Mouse (Mus musculus): Measurements from ENCODE around the gene Eea1. TPM values are rescaled to one million over a fixed set of nuclear protein-coding genes. Genes with fewer than 3 reads are reported as not detected.
"Not testable (repeated sequence)": the region's sequence is repeated elsewhere in the genome, so short reads cannot be mapped to it uniquely, and the experiment has no call there.

Gene Eea1
- 10 to 100 TPM; 26.6 to 27.6 TPM for total RNA-seq (2021)

DNA sequence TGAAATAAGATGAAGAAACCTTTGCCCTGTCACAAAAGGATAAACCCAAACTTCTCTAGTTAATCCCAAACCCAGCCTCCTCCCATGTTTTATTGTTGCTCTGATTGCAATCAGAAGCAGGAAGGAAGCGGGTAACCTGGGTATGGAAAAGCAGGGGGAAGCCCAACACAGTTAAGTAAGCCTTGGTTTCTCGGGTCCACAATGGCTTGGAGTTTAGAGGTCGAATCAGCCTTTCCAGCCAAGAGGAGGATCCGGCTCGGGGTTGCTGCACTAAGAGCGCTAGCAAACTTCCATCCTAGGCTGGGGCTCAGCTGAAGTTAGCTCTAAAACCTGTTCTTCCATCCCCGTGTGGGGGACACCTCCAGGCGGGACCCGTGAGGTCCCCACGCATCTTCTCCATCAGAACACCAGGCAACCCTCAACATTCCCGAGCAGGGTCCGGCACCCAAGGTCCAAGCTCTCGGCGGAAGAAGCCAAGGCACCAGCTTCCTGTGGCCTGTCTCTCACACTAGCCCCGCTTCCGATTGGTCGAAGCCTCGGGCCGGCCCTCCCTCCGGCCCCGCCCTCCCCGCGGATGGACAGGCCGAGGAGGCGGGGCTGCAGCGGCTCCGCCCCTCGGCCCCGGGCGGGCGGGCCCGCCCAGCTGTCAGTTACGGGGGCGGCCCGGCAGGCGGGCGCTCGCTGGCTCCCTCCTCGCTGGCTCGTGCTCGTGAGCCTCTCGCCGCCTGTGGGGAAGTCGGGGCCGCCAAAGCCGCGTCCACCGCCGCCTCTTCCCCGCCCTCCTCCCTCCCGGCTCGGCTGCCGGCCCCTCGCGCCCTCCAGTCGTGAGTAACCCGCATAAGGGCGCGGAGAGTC is at the start of gene Eea1:
Gene Eea1, plus strand, starts transcription at position 605 of the 855 bp plus-strand sequence.
- intact Hi-C loops (cut with DNase I) = no loop called here
- DNase-seq = peak; percentile 95

GRCm38 (mm10) chr10:95891214-95891960 is 49.1 kb upstream of the Eea1 start:
- no peak for DNase-seq
- intact Hi-C loops (cut with DNase I) = loop anchor here (10.0 kb wide), 1 partner anchor 143 kb away; no protein-coding TSS in a partner anchor

DNA sequence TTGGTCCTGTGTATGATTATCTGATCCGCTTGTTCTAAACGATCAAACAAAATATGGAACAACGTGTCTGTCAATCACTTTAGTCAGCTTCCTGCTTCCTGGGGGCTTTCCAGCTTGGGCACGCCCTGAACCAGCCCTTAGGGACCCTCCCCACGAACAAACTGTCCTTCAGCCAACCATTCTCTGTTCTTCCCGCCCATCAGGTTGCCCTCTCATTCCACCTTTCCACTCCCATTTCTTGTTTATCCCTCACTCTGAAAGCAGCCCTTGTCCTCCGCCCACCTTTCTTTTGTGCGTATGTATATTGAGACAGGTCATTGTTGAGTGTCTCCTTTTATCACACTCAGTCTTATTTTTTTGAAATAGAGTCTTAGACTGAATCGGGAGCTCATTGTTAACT is 48.3 kb upstream of the Eea1 start:
- intact Hi-C loops (cut with DNase I) = loop anchor here (10.0 kb wide), 1 partner anchor 143 kb away; no protein-coding TSS in a partner anchor
- DNase-seq = no peak

GRCm38 (mm10) chr10:95893291-95893932 is 47.0 kb upstream of the Eea1 start:
- DNase-seq = no peak
- intact Hi-C loops (cut with DNase I) = loop anchor here (10.0 kb wide), 1 partner anchor 141 kb away; no protein-coding TSS in a partner anchor

DNA sequence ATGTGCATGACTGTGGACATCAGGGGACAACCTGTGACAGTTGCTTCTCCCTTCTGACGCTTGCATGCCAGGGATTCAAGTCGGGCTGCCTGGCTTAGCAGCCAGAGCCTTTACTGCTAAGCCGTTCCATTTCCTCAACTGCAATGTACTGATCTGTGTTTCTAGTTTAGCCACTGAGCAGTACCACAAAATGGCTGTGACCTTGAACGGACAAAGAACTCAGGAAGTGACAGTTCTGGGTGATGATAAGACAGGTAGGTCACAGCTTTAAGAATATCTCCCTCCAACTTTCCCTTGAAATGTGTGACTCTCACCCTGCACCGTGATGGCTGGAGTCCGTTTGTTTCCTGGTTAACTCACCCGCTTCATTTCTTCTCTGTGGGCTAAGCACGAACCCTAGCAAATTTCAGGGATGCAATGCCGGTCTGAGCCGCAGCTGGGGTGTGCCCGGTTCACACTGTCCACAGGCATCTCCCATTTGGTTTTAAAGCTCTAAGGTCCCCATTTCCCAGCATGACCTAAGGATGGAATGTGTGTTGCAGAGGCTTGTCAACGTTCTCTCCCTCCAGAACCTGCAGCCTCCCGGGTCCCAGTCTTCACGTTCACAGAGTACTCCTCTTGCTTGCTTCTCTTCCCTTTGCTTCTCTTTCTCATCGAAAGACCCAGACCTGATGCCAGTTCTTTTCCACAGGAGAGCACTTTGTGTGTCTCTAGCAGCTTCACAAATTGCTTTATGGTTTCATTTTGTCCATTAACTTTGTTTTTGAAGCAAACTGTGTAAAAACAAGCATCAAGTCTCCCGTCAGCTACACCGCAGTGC is 46.2 kb upstream of the Eea1 start:
- DNase-seq = no peak
- intact Hi-C loops (cut with DNase I) = loop anchor here (2.0 to 10.0 kb wide), 2 partner anchors 141 to 343 kb away; no protein-coding TSS in a partner anchor

- intact Hi-C loops (cut with DNase I) = loop anchor here (2.0 to 10.0 kb wide), 2 partner anchors 140 to 344 kb away; no protein-coding TSS in a partner anchor
- DNase-seq = peak; percentile 55
Measured at GRCm38 (mm10) chr10:95894856-95895386, 45.5 kb upstream of the Eea1 start.

GRCm38 (mm10) chr10:95898471-95899154 is 41.8 kb upstream of the Eea1 start:
- peak; percentile 14 for DNase-seq
- intact Hi-C loops (cut with DNase I) = loop anchor here (10.0 kb wide), 1 partner anchor 136 kb away; no protein-coding TSS in a partner anchor

- DNase-seq = no peak
- intact Hi-C loops (cut with DNase I) = no loop called here
Measured at GRCm38 (mm10) chr10:95904668-95905067, 35.8 kb upstream of the Eea1 start.

DNA sequence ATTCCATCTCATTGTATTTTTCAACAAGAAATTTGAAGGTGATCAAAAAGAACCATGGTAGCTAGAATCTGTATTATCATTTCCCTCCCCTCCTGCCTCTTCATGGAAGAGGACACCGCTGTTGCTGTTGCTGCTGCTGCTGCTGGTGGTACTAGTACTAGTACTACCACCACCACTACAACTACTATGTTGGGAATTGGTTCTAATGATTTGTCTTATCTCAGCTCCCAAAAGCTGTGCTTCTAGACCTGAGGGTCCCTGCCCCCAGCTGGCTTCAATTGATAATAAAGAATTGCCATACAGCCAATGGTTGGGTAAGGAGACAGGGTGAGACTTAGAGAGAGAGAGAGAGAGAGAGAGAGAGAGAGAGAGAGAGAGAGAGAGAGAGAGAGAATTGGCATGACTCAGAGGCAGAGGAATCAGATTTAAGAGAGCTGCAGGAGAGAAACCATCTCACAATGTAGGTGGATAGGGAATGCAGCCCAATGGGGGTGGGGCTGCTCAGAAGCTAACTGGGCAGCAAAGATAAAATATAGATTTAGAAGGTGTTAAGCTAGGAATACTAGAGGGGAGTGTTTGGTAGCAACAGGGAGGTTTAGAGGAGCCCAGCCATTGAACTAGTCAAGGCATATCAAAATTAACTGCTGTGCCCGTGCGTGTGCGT is 31.1 kb upstream of the Eea1 start:
- DNase-seq = no peak
- intact Hi-C loops (cut with DNase I) = no loop called here

GRCm38 (mm10) chr10:95911016-95911415 is 29.4 kb upstream of the Eea1 start:
- DNase-seq = no peak
- intact Hi-C loops (cut with DNase I) = no loop called here

DNA sequence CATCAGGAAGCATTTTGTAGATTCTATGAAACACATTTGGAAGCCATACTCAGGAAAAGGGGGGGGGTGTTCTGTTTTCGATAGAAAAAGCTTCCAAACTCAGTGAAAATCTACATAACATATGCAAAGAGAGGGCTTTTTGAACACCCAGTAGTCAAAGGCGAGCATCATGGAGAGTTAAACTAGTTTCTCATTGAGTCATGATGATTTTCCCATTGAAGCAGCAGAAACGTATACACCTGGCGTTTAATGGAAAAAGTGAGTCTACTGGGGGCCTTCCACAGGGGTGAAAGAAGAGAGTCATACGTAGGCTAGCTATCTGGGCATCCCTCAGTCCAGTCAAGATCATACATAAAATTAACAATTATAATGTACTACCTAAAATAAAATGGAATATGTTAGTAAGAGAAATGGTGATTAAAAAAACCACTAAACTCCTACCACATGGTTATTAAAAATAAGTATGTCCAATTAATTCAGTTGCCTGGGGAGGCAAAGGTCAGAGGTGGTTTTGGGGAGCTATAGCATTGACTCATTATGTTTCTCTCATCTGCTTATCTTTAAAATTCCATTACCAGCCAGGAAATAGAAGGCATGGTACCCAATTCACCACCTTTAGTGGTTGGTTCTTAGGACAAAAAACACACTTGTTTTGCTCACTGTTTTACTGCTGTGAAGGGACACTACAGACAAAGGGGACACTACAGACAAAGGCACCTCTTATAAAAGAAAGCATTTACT is 25.8 kb upstream of the Eea1 start:
- no peak for DNase-seq
- intact Hi-C loops (cut with DNase I) = no loop called here

GRCm38 (mm10) chr10:95918716-95919115 is 21.7 kb upstream of the Eea1 start:
- intact Hi-C loops (cut with DNase I) = no loop called here
- DNase-seq = no peak

DNA sequence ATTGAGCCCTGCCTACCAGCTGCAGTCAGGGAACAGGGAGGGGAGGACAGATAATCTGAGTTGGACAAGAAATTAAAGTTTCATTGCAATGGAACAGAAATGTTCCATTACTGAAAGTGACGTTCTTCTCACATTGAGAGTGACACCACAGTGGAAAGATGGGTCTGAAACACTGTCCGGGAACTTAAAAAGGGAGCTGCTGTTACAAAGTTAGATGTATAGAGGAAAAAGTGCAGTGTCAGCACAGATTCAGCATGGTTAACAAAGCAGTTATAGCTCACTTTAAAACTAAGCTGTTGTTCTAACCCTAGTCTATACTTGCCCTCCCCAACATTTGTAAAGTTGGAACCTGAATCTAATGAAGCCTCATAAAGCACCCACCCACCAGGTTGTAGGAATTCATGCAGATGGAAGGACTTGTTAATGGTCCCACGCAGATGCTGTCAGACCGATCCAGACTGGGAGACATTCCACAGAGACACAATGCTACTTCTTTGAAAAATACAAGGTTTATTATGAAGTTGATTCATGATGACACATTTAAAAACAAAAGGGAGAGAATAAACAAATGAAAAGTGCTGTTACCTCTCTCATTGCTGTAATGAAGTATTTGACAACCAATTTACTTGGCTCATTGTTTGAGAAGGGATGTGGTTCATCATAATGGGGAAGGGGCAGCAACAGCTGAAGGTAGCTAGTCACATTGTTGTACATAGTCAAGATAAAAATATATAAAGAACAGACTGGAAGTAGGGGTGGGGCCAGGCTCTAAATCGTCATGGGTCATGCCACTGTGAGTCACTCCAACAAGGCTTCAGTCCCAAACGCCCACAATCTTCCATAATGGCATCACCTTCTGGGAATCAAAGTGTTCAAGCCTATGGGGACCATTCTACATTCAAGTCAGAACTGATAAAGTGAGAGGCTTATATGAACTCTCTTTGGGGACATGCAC is 16.9 kb upstream of the Eea1 start:
- DNase-seq = no peak

GRCm38 (mm10) chr10:95933631-95934030 is 6.8 kb upstream of the Eea1 start:
- intact Hi-C loops (cut with DNase I); DNase-seq: not testable (repeated sequence)

More for the DNA sequence above, 16.9 kb upstream of the Eea1 start:
- intact Hi-C loops (cut with DNase I) = no loop called here

DNA sequence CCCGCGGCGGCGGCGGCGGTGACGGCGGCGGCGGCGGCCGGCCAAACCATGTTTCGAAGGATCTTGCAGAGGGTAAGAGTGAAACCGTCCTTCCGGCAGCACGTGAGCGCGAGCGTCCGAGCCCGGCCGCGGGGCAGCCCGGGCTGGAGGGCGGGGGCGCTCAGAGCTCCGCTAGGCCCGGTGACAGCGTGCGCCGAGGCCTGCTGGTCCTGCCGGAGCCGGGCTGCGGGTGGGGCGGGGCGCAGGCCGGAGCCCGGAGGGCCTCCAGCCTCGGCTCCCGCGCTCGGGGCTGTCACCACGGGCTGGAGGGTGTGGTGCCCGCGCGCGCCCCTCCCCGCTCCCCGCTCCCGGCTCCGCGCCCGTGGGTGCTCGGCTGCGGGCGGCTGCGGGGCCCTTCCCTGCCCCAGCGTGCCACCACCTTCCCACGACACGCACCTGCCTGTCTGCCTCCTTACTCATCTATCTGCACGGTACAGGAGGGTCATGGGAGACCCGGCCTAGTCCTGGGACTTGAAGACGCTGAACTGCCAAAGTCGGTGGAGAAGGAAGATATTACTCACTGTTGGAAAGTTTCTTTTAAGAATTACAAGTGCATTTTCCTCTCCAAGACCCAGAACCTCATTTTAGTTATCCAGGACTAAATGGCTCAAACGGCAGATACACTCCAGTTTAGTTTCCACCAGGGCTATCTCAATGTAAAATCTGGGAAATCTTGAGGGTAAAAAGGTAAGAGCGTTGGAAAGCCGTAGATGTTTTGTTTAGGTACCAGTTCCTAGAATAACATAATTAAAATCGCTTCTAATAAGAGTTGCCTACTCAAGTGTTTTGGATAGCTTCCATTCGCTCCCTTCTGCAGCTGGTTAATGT is 684 bp downstream of the Eea1 start:
- intact Hi-C loops (cut with DNase I) = no loop called here
- DNase-seq = no peak

Measured in left cerebral cortex, postnatal 4 days (tissue).